Mouse (Mus musculus): Measurements from ENCODE around the gene Zfp61. TPM values are rescaled to one million over a fixed set of nuclear protein-coding genes. Genes with fewer than 3 reads are reported as not detected.
"Not testable (repeated sequence)": the region's sequence is repeated elsewhere in the genome, so short reads cannot be mapped to it uniquely, and the experiment has no call there.

Zfp61 gene
- total RNA-seq, 1 experiment from 2014 or later, result 6.5 TPM

- no peak for DNase-seq
Observed at GRCm38 (mm10) chr7:24297361-24298095, 3.5 kb downstream of the Zfp61 start.

- DNase-seq, result no peak
Observed at GRCm38 (mm10) chr7:24296386-24296785, 4.6 kb downstream of the Zfp61 start.

GRCm38 (mm10) chr7:24295376-24295775 lies 5.7 kb downstream of the Zfp61 start:
- DNase-seq, result no peak

GRCm38 (mm10) chr7:24294763-24295162 lies 6.3 kb downstream of the Zfp61 start:
- no peak for DNase-seq

- no peak for DNase-seq
Observed at GRCm38 (mm10) chr7:24293061-24293851, 7.8 kb downstream of the Zfp61 start.

GRCm38 (mm10) chr7:24291387-24292090 lies 9.5 kb downstream of the Zfp61 start:
- DNase-seq, result no peak

- no peak for DNase-seq
Observed at GRCm38 (mm10) chr7:24290106-24290693, 10.8 kb downstream of the Zfp61 start.

- DNase-seq, result no peak
Observed at GRCm38 (mm10) chr7:24288512-24288911, 12.5 kb downstream of the Zfp61 start.

GRCm38 (mm10) chr7:24287670-24288069 lies 13.4 kb downstream of the Zfp61 start:
- DNase-seq, result no peak

GRCm38 (mm10) chr7:24286916-24287315 lies 14.1 kb downstream of the Zfp61 start:
- no peak for DNase-seq

GRCm38 (mm10) chr7:24286090-24286489 lies 14.9 kb downstream of the Zfp61 start:
- DNase-seq, result no peak

GRCm38 (mm10) chr7:24280858-24281145 lies 20.2 kb downstream of the Zfp61 start:
- no peak for DNase-seq

GRCm38 (mm10) chr7:24280031-24280857 lies 20.8 kb downstream of the Zfp61 start:
- no peak for DNase-seq

GRCm38 (mm10) chr7:24278771-24279170 lies 22.3 kb downstream of the Zfp61 start:
- not testable (repeated sequence) for DNase-seq

- no peak for DNase-seq
Observed at GRCm38 (mm10) chr7:24274456-24274855, 26.6 kb downstream of the Zfp61 start.

GRCm38 (mm10) chr7:24271191-24271590 lies 29.8 kb downstream of the Zfp61 start:
- no peak for DNase-seq

GRCm38 (mm10) chr7:24270288-24270672 lies 30.8 kb downstream of the Zfp61 start, which contains the start of gene Zfp93:
Gene Zfp93, plus strand, starts transcription at chr7:24270420.
- DNase-seq, result peak; percentile 85

GRCm38 (mm10) chr7:24269667-24270287 lies 31.3 kb downstream of the Zfp61 start:
- DNase-seq, result no peak

- no peak for DNase-seq
Observed at GRCm38 (mm10) chr7:24269256-24269655, 31.8 kb downstream of the Zfp61 start.

- DNase-seq, result no peak
Observed at GRCm38 (mm10) chr7:24268176-24269155, 32.6 kb downstream of the Zfp61 start.
